Mouse (Mus musculus): ENCODE data around the gene Doc2a. TPM values are rescaled to one million over a fixed set of nuclear protein-coding genes. Genes with fewer than 3 reads are reported as not detected.

Gene Doc2a
- total RNA-seq, 2 experiments from 2014 or later: not detected

DNA sequence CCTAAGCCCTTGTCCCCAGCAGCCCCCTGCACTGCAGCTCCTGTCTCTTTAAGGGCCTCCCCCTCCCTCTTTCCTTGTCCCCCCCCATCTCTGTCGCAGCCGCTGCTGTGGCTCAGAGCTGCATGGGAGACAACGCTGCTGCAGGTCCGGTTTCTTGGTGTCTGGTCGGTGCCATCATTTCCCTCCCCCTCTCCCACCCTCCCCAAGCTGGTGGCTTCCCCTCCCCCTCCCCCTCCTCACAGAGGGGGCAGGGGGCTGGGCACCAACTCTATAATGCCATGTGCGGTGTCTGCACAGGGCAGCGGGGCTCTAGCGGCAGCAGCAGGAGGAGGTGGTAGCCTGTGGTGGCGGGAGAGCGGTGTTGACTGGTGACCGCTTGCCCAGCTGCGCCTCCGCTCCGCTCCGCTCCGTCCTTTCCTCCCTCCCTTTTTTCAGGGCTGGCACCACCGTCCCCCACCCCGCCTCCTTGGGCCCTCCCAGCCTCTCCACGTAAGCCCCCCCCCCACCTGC lies 24.0 kb upstream of the Doc2a start:
- DNase-seq (ENCODE audit: low spot score): no peak

DNA sequence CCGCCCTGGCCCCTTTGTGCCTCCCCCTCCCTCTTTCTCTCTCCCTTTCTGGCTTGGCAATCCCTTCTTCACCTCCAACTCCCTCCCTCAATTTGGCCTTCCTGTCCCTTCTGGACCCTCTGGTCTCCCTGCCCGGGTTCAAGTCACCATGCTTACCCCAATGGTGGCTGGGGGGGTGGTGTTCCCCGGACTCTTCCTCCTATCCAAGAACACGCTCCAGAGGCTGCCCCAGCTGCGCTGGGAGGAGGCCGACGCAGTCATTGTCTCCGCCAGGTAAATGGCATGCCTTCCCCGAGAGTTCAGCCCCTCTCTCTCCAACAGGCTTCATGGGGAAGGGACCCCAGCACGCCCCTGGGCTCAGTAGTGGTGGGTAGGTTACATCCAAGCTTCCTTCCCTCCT lies 23.3 kb upstream of the Doc2a start:
- DNase-seq (ENCODE audit: low spot score): no peak

DNA sequence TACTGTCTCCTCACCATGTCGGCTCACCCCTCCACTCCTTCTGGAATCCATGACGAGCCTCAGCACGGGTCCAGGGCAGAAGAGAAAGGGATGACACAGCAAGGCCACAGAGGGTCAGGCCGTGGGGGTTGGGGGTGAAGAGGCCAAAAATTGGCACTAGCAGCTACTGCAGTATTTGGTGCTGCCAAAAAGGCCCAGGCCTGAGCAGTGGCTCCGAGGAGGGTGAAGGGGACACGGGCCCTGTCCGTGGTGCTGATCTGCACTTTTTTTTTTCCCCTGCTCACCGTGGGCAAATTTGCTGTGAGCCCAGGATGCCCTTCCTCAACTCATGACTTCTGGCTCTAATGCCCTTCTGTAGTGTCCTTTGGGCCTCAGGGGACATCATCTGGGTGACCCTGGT lies 21.8 kb upstream of the Doc2a start:
- no peak for DNase-seq (ENCODE audit: low spot score)

DNA sequence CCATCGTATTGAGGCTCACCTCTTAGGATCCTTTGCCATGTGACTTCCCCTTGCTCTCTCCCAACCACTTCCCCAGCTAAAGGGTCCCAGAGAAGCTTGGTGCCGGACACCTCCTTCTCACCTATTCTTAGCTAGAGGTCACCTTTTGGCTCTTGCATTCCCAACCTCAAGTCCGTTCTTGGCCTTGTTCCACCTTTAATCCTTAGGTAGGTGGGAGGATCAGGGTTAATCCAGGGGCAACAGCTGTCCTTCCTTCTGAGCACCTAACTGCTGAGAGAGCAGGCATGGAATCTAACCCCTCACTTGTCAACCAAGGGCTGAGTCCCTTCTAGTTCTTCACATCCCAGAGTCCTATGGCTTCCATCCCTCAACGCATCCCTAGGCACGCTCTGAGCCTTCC lies 21.3 kb upstream of the Doc2a start:
- no peak for DNase-seq (ENCODE audit: low spot score)

DNA sequence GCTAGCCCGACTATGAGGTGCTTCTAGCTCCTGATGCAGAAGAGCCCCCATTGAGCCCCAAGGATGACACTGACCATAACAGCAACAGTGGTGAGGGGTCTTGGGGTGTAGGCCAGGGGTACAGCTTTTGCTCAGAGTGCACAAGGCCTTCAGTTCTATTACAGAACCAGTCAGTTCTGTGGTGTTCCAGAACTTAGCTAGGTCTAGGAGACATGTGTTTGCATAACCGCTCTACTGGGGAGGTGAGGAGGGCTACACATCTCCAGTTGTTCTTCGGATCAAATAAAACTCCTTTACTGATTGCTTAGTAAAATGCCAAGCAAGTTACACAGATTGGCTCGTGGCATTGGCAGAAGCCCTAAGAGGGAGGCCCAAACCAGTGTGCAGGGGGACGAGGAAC lies 15.7 kb upstream of the Doc2a start, which contains the start of gene 4930451I11Rik:
Gene 4930451I11Rik, minus strand, starts transcription at position 101 of the 400 bp plus-strand sequence.
- no peak for DNase-seq (ENCODE audit: low spot score)

DNA sequence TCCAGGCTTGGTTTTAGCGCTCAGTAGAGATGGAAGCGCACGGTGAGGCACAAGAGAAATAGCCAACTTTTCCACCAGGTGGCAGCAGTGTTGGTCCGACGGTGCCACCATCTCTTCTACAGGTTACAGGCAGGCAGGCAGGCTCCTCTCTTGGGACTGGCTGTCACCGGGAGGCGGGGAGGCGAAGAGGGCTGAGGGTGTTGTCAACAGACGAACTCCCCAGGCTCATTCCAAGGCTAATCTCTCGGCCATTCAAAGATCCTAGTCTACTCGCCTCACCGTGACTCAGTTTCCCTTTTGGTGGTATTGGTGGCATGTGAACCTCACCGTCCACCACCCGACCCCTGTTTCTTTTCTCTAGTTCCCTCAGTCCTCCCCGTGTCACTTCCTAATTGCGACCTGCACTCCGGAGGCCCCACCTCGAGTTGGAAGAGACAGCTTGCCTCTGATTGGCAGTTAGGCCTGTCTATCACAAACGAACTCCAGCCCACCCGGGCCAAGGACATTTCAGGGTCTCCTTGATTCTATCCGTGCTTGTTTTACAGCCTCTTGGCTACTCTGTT lies 15.1 kb upstream of the Doc2a start:
- DNase-seq (ENCODE audit: low spot score): peak; percentile 72

DNA sequence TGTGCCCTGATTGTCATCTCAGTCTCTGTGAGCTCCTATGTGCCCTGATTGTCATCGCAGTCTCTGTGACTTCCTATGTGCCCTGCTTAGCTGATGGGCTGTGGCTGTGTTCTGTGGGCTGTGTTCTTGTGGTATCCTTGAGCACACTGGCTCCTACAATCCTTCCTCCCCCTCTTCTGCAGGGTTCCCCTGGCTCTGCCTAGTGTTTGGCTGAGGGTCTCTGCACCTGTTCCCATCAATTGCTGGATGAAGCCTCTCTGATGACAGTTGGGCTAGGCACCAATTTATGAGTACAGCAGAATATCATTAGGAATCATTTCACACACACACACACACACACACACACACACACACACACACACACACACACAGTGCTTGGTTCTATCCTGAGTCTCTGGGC lies 13.9 kb upstream of the Doc2a start:
- no peak for DNase-seq (ENCODE audit: low spot score)

DNA sequence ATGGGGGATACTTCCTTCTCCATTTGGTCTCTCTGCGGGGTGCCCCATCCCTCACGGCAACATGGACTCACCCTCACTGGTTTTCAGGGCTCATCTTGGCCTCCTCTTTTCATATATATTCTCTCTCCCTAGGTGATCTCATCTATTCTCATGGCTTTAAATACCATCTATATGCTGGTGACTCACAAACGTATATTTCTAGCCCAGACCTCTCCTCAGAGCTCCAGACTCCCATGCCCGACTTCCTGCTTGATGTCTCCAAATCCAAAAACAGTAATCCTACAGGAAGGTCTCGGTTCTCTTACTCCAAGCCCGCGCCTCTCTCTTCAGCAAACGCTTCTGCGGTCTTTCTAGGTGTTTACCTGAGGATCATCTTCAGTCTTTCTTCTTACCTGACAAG lies 3.9 kb upstream of the Doc2a start:
- DNase-seq (ENCODE audit: low spot score): no peak

DNA sequence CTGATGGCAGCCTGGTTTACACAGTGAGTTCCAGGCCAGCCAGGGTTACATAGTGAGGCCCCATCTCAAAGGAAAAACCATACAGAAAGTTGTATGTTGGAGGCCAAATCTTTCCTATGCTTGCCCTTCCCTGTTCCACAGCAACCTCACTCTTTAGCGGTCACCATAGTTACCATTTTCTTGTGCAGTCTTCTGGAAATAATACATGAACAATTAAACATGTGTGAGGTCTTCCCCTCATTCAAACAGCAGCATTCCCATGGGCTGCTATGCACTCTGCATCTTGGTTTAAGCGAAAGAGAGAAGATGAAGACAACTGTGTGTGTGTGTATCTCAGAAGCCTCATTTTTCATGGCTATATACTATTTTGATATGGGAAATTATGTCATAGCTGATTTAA lies 1.7 kb upstream of the Doc2a start:
- no peak for DNase-seq (ENCODE audit: low spot score)

DNA sequence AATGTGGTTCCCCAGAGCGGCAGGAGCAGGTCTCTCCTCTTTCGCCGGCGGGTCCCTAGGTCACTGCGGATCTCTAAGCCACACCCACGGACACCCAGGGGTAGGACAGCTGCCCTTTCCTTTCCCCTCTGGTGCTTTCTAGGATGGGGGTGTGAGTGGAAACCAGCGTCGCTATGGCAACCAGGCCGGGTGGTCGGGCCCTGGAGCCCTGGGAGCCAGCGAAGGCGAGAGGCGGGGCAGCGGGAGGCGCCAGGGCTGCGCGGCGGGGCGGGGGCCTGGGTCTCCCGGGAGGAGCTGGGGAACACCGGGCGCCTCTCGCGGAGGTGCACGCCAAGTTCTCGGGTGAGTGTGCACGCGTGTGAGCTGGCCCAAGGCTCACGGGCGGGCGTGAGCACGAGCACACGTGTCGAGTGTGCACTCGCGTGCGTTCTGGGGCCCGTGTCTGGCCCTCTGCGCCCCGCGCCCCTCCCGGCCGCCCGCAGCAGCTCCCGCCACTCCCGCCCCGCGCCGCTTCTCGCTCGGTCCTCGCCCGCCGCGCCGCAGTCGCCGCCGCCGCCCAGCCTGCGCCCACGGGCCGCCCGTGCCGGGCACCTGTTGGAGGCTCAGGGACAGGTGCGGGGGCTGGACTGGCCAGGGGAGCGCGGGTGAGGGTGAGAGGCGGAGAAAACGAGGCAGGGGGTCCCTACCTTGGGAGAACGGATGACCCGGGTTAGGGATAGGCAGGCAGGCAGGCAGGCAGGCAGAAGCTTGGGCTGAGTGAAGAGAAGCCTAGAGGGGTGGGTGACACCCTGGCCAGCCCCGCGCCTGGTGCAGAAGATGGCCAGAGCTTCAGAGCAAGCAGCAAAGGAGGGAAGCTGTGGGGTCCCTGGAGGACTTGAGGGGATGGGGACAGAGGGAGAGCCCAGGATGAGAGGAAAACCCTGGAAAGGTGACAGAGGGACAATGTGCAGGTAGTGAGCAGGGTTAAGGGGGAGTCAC lies 494 bp downstream of the Doc2a start:
- DNase-seq (ENCODE audit: low spot score): no peak

DNA sequence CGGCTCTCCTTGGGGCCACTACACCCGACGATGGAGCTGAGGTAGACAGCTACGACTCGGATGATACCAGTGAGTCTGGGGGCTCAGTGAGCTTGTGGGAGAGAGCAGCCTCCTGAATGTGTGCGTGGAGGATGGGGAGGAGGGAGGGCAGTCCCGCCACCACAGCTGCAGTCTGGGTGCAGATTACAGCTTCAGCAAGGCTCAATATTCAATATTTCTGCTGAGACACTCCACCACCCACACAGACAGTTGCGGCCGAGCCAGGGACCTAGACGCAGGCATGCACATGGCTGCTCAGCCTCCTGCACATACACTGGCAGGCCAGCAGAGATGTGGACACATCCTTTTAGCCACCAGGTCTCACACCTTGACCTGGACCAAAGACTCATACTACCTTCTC lies 1.6 kb downstream of the Doc2a start:
- DNase-seq (ENCODE audit: low spot score): no peak

DNA sequence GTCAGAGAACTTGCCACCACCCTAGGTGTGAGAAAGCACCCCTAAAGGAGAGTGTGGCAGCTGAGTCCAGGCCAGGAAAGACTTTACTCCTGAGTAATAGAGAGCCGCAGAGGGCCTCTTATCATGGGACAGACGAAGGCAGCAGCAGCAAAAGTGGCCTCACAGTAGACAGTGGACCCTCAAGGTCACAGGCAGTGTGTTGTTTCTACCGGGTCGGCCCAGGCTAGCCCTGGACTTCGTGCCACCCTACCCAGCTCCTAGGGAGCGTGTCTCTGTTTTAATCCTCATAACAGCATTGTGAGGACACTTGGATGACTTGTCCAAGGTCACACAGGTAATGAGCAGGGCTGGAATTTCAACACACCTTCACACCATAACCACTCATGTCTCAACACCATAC lies 2.9 kb downstream of the Doc2a start:
- DNase-seq (ENCODE audit: low spot score): no peak

DNA sequence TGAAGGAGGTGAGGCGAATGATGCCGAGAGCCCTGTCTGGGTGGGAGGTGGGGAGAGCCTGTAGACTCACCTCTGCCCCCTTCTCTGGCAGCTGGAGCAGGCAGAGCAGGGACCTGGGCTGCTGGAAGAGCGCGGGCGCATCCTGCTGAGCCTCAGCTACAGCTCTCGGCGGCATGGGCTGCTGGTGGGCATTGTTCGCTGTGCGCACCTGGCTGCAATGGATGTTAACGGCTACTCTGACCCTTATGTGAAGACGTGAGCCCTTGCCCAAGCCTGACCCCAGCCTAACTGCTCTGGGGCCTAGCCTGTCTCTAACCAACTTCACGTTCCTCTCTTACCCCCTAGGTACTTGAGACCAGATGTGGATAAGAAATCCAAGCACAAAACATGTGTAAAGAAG lies 4.0 kb downstream of the Doc2a start:
- DNase-seq (ENCODE audit: low spot score): no peak

DNA sequence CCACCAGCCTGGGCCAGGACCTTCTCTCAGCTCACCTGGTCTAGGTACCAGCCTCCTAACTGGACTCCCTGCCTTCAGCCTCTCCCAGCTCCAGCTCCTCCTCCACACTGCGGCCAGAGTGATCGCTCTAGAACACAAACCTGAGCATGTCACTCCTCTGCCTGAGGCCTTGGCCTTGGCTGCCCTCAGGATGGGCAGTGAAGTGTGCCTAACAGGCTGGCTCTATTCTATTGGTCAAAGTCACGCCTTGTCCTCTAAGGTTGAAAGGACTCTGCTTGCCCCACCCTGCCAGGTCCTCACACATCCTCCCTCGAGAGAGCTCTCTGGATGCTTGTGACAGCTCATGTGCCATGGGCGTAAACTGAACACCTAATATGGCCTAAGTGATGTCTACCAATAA lies 6.2 kb downstream of the Doc2a start:
- DNase-seq (ENCODE audit: low spot score): no peak

DNA sequence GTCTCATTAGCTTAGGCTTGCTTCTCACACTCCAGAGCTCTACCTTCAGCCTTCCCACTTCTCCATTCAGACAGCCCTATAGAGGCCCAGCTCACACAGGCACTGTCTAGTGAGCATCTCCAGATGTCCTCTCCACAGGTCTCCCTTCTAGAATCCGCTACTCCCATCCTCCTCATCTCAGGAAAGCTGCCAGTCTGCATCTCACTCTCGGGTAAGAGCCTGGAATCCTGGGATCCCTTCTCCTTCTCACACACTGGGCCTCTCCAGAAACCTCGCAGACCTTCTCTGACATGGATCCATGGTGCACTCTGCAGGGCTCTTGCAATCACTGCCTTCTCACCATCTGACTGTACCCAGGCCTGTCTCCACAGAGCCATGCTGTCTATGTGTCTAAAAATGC lies 8.4 kb downstream of the Doc2a start:
- no peak for DNase-seq (ENCODE audit: low spot score)

DNA sequence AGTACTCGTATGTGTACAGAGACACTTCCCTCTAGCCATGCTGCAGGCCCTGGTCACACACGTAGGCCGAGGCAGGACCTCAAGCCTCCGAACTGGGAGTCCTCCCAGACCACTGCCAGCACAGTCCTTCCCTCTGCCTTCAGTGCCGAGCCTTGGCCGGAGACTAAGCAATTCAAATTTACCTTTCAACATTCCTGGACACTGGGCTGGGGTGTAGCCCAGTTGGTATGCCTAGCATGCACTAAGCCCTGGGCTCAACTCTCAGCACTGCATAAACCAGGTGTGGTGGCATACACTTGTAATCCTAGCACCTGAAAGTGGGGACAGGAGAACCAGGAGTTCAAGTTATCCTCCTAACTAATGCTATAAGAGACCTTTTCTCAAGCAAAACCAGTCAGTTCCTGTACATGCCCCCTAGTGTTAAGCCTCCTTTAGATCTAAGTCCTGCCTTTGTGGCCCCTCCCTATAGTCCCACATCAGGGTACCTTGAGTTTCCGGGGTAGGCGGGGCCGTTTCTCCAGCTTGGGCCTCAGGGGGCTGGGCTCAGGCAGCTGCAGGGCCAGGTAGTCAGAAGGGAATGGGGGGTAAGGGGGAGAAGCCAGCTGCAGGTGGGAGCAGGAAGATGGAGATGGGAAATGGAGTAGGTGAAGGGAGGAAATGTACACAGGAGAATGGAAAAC lies 9.7 kb downstream of the Doc2a start:
- DNase-seq (ENCODE audit: low spot score): no peak

DNA sequence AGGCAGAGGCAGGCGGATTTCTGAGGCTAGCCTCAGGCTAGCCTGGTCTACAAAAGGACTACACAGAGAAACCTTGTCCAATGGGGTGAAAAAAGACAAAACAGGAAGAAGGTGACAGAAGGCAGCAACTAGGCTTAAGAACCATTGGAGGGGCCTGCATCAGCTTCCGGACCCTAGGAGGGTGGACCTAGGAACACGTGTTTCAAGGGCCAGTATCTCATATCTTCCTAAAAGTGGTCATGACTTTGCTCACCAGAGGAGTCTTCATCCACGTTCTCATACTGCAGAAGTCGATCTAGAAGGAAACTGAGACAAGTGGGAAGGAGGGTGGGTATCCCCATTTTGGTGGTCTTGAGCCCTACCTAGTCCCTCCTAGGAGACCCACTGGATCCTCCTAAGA lies 13.8 kb downstream of the Doc2a start:
- DNase-seq (ENCODE audit: low spot score): no peak

DNA sequence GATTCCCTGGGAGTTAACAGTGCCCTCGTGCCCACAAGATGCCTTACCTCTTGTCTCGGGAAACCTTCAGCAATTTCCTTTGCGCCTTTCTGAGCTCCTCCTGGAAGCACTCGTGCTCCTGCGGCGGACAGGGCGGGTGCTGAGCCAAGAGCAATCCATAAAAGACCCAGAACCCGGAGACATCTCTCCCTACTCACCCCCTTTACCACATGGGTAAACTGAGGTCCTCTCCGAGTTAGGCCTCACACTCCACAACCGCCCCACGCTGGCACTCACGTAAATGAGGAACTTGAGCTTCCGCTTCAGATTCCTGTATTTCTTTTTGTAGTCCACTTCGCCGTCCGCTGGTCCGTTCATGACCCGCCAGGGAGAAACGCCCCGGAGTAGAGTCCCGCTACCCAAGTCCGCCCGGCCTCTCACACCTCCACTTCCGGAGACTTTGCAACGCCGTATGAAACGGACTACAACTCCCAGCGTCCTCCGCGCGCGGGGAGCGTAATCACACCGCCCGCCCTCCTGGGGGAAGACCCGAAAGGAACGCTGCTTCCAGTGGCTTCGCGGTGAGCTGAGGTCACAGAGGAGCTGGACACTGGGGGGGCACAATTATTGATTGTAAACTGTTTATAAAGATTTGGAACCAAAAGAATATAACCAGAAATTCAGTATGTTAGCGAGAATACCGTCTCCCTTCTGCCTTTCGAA lies 14.4 kb downstream of the Doc2a start, which contains the start of gene Hirip3:
Gene Hirip3, plus strand, starts transcription at position 544 of the 702 bp plus-strand sequence.
- peak; percentile 97 for DNase-seq (ENCODE audit: low spot score)

DNA sequence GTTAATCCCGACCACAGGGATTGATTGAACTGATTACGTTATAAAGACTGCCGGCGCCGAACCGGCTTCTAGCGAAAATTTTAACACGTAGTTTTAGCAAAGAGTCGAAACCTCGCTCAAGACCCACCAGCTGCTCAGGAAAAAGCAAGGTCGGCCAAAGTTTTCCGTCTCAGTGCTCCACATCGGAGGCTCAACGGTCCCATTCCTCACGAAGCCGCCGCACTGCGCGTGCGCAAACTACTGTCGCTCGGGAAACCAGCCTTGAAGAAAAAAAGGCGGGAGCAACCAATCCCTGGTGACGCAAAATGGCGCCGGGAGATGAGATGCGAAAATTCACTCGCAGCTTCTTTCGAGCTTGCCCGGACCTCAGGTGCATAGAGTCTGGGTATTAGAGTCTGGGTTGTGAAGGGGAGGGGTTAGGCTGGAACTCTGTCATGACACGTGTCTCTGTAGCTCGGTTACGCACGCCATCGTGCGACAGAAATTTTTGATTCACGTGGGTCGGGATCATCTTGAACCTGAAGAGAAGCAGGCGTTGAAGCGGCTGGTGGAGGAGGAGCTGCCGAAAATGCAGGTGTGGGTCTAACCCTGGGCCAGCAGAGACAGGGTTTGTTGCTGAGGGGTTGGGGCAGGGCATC lies 15.1 kb downstream of the Doc2a start, which contains the start of gene Ino80e:
Gene Ino80e, minus strand, starts transcription at position 231 of the 638 bp plus-strand sequence.
- peak; percentile 93 for DNase-seq (ENCODE audit: low spot score)

DNA sequence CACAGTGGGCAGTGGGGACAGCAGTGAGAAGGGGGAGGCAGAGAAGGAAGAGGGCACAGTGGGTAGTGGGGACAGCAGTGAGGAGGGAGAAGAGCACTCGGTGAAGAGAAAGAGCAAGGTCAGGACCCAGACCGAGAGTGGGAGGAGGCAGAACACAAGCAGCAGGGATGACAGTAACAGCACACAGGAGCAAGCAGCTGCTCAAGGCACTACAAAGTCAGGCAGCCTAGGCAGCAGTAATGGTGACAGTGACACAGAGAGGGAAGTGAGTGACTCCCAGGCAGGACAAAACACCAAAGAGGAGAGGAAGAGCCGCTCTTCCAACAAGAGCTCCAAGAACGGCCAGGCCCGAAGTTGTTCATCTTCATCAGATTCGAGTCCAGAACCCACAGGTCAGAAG lies 16.6 kb downstream of the Doc2a start:
- no peak for DNase-seq (ENCODE audit: low spot score)

DNA sequence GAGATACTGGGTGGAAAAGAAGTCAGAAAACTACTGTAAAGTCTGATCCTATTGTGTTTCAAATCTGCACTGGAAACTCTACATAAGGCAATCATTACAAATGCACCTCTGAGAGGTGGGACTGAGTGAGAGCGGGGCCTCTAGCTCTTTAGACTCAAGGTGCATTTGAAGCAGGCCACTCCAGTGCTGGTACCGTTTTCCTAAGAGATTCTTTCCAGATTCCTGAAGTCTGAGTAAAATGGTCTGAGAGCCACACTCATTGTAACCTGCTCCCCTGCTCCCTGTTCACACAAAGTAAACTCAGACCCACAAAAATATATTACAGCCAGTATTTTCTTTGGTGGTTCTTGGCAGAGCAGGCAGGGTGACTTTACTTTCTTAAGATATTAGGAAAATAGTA lies 20.3 kb downstream of the Doc2a start:
- DNase-seq (ENCODE audit: low spot score): no peak

Measured in gastrocnemius, adult 18-20 months (tissue).